Mouse (Mus musculus) heart, adult 2 months (tissue): ENCODE measurements around the gene Adm. TPM values are rescaled to one million over a fixed set of nuclear protein-coding genes. Genes with fewer than 3 reads are reported as not detected.
"Not testable (repeated sequence)": the region's sequence is repeated elsewhere in the genome, so short reads cannot be mapped to it uniquely, and the experiment has no call there.

Experiments used
- DNase-seq, 2 experiments: peaks; one replicate each; pipeline ENCODE4 v3.0.0; 2021
- H3K27ac ChIP-seq: fragments of 200-600 bp; 2 replicates; pipeline ENCODE4 v1.8.1; 2022
- H3K27me3 ChIP-seq: fragments of 200-500 bp; 2 replicates; pipeline ENCODE4 v1.6.1; 2012; ENCODE audit warnings: mild to moderate bottlenecking, low read length, inconsistent platforms, mixed read lengths; ENCODE audit not compliant: control insufficient read depth, insufficient read depth
- H3K36me3 ChIP-seq: fragments of 200-500 bp; 2 replicates; pipeline ENCODE4 v1.6.1; 2012; ENCODE audit warnings: low read length, inconsistent platforms; ENCODE audit not compliant: control insufficient read depth, insufficient read depth
- H3K4me1 ChIP-seq: fragments of 200-500 bp; 2 replicates; pipeline ENCODE4 v1.6.1; 2011; ENCODE audit warnings: low read length; ENCODE audit not compliant: control insufficient read depth, insufficient read depth
- H3K4me3 ChIP-seq: fragments of 200-600 bp; 2 replicates; pipeline ENCODE4 v1.8.1; 2022
- H3K79me2 ChIP-seq: fragments of 200-500 bp; replicated peaks from 2 replicates; pipeline ENCODE4 v1.6.1; 2012; ENCODE audit warnings: mild to moderate bottlenecking, inconsistent platforms, low read length, moderate library complexity, mixed read lengths; ENCODE audit not compliant: control insufficient read depth, insufficient read depth
- H3K9ac ChIP-seq: fragments of 200-500 bp; 2 replicates; pipeline ENCODE4 v1.6.1; 2012; ENCODE audit warnings: low read depth, mild to moderate bottlenecking, control low read depth, inconsistent platforms, low read length, mixed read lengths
- CTCF ChIP-seq: fragments of 200-600 bp; IDR thresholded peaks from 2 replicates; pipeline ENCODE4 v1.8.1; 2022; ENCODE audit warnings: antibody characterized with exemption, mild to moderate bottlenecking, moderate library complexity
- EP300 ChIP-seq: fragments of 200-500 bp; IDR thresholded peaks from 2 replicates; pipeline ENCODE4 v1.6.1; 2011; ENCODE audit warnings: low read depth, low read length, control low read depth; ENCODE audit not compliant: insufficient read depth
- POLR2A ChIP-seq: fragments of 200-500 bp; IDR thresholded peaks from 2 replicates; pipeline ENCODE4 v1.6.1; 2011; ENCODE audit warnings: mild to moderate bottlenecking, low read depth, low read length, control low read depth; ENCODE audit not compliant: insufficient read depth
- WGBS: fragments of 180-500 bp; shearing (Covaris S2); methylation state at CpG from one replicate; pipeline ENCODE4 v1.1.7; 2018; 5-methylcytosine and 5-hydroxymethylcytosine counted together
- intact Hi-C: fragments of 180-260 bp; cut with DNase I; formaldehyde crosslinking; loops from one replicate; pipeline ENCODE4 v1.15.1; 2025
- polyA plus RNA-seq: library from polyadenylated mRNA; depleted of rRNA; stranded (reverse); fragments of >200 nt; gene quantifications from 2 replicates; pipeline ENCODE4 v1.2.3, GENCODE M21; 2012
- total RNA-seq, 2 experiments: library from RNA; stranded (reverse); gene quantifications; 2 replicates each; pipeline ENCODE4 v1.2.3; 2021

The Adm gene
- total and polyA plus RNA-seq, 3 experiments, result 9.0 to 18.1 (median 11.2) TPM

- Histone ChIP-seq H3K9ac (no peak overlapping the region), H3K27me3 (no peaks in the 10 kb centered on the region), H3K4me1 (peaks cover 7% of the 10 kb centered on the region), H3K36me3 (no peaks in the 10 kb centered on the region), H3K27ac (peak overlapping the region; percentile 55; the same call in 1 of the 2 replicates), H3K79me2 (no peaks in the 10 kb centered on the region), H3K4me3 (no peak overlapping the region)
- 48% methylated on average over 16 of the region's 16 CpGs for WGBS
- no peak for TF ChIP-seq EP300
- no peak for TF ChIP-seq POLR2A
- no peak for TF ChIP-seq CTCF
- intact Hi-C loops, result loop anchor here (2.0 to 10.0 kb wide), 3 partner anchors 171 to 467 kb away; no protein-coding TSS in a partner anchor
- peak; percentile 47 to 53 for DNase-seq
Measured at GRCm38 (mm10) chr7:110631136-110631888, 3.9 kb downstream of the Adm start.

GRCm38 (mm10) chr7:110635929-110636328 lies 8.5 kb downstream of the Adm start:
- no peaks in the 10 kb centered on the region for H3K27me3 ChIP-seq
- 88% methylated on average over 3 of the region's 3 CpGs for WGBS
- TF ChIP-seq POLR2A (no peak), EP300 (no peak), CTCF (no peak)
- no peaks in the 10 kb centered on the region for H3K79me2 ChIP-seq
- H3K4me1 ChIP-seq, result peaks cover 2% of the 10 kb centered on the region; the same call in 1 of the 2 replicates
- H3K27ac ChIP-seq, result no peak overlapping the region
- no peak overlapping the region for H3K9ac ChIP-seq
- H3K36me3 ChIP-seq, result no peaks in the 10 kb centered on the region
- intact Hi-C loops, result loop anchor here (10.0 kb wide), 1 partner anchor 471 kb away; no protein-coding TSS in a partner anchor
- no peak for DNase-seq
- H3K4me3 ChIP-seq, result no peak overlapping the region

- Histone ChIP-seq H3K27me3 (no peaks in the 10 kb centered on the region), H3K27ac (no peak overlapping the region), H3K79me2 (no peaks in the 10 kb centered on the region), H3K4me3 (no peak overlapping the region), H3K36me3 (no peaks in the 10 kb centered on the region), H3K4me1 (no peaks in the 10 kb centered on the region), H3K9ac (no peak overlapping the region)
- 46% methylated on average over 1 of the region's 1 CpGs for WGBS
- intact Hi-C loops, result loop anchor here (10.0 kb wide), 1 partner anchor 472 kb away; no protein-coding TSS in a partner anchor
- no peak for TF ChIP-seq POLR2A
- no peak for TF ChIP-seq CTCF
- no peak for TF ChIP-seq EP300
- DNase-seq, result no peak
Measured at GRCm38 (mm10) chr7:110636559-110636958, 9.1 kb downstream of the Adm start.

GRCm38 (mm10) chr7:110638305-110639110 lies 11.0 kb downstream of the Adm start:
- TF ChIP-seq CTCF (peak; percentile 29), POLR2A (no peak), EP300 (no peak)
- no peak overlapping the region; the same call in 1 of the 2 replicates for H3K27ac ChIP-seq
- H3K9ac ChIP-seq, result no peak overlapping the region
- intact Hi-C loops, result loop anchor here (10.0 kb wide), 1 partner anchor 474 kb away; no protein-coding TSS in a partner anchor
- H3K4me3 ChIP-seq, result no peak overlapping the region
- 57% methylated on average over 17 of the region's 17 CpGs for WGBS
- H3K36me3 ChIP-seq, result no peaks in the 10 kb centered on the region
- H3K79me2 ChIP-seq, result no peaks in the 10 kb centered on the region
- DNase-seq, result peak in 1 of 2 experiments; percentile 53
- H3K4me1 ChIP-seq, result no peaks in the 10 kb centered on the region
- H3K27me3 ChIP-seq, result no peaks in the 10 kb centered on the region

- H3K27me3 ChIP-seq, result no peaks in the 10 kb centered on the region
- H3K4me1 ChIP-seq, result no peaks in the 10 kb centered on the region
- no peak overlapping the region for H3K9ac ChIP-seq
- no peak for DNase-seq
- intact Hi-C loops, result loop anchor here (10.0 kb wide), 1 partner anchor 475 kb away; no protein-coding TSS in a partner anchor
- no peak overlapping the region for H3K4me3 ChIP-seq
- H3K36me3 ChIP-seq, result no peaks in the 10 kb centered on the region
- no peak overlapping the region for H3K27ac ChIP-seq
- TF ChIP-seq EP300 (no peak), POLR2A (no peak)
- no peaks in the 10 kb centered on the region for H3K79me2 ChIP-seq
- WGBS, result 75% methylated on average over 11 of the region's 11 CpGs
Measured at GRCm38 (mm10) chr7:110639291-110639915, 11.9 kb downstream of the Adm start.

- H3K4me1 ChIP-seq, H3K4me3 ChIP-seq, H3K27me3 ChIP-seq, DNase-seq, H3K79me2 ChIP-seq, H3K9ac ChIP-seq, H3K27ac ChIP-seq, H3K36me3 ChIP-seq: not testable (repeated sequence)
- 98% methylated on average over 3 of the region's 3 CpGs for WGBS
- intact Hi-C loops, result loop anchor here (10.0 kb wide), 1 partner anchor 475 kb away; no protein-coding TSS in a partner anchor
Measured at GRCm38 (mm10) chr7:110639958-110640357, 12.5 kb downstream of the Adm start.
